Mouse (Mus musculus) induced T-regulatory cell, adult 2 months (primary cell): ENCODE results near the gene OR5BS1P.
"Not testable (repeated sequence)": the region's sequence is repeated elsewhere in the genome, so short reads cannot be mapped to it uniquely, and the experiment has no call there.

ENCODE experiments used
- DNase-seq: peaks from one replicate; pipeline ENCODE4 v3.0.0-alpha.2; 2012; ENCODE audit warnings: low read depth

Gene OR5BS1P

DNA sequence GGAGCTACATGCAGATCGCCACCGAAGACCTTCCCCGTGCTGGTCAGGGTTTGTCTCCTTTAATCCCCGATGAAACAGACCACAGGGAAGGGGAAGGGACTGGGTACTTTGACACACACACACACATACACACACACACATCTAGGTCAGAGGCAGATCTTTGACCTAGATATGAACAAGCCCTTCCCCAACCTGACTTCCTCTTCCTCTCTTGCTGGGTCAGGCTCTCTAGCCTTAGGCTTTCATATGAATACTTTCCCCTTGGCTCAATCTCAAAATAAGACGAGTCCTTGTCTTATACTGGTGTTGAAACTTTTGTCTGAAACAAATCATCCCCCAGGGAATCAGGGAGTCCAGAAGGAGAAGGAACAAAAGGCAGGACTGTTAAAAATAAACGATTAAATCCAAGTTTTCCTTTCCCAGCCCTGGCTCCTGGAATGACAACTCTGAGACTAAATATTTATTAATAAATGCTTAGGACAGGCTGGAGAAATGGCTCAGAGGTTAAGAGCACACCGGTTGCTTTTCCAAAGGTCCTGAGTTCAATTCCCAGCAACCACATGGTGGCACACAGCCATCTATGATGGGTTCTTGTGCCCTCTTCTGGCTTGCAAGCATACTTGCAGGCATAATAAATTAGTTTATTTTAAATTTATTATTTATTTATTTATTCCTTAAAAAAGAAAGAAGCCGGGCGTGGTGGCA lies 36.7 kb downstream of the OR5BS1P start:
- DNase-seq: peak; percentile 35

DNA sequence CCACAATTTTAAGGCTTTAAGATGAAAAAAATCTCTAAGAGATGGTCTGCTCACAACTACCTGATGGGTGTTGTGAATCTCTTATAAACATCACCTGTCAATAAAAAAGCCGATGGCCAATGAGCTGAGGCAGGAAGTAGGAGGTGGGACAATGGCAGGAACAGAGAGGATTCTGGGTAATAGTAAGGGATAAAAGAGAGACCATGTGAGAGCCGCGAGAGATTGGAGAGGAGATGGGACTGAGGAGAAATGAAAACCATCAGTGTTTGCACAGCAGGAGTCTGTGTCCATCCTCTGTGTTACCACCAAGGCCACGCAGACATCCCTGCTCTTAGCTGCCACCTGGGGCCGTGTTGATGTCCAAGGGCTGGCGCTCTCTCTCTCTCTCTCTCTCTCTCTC lies 37.6 kb downstream of the OR5BS1P start:
- DNase-seq: no peak

DNA sequence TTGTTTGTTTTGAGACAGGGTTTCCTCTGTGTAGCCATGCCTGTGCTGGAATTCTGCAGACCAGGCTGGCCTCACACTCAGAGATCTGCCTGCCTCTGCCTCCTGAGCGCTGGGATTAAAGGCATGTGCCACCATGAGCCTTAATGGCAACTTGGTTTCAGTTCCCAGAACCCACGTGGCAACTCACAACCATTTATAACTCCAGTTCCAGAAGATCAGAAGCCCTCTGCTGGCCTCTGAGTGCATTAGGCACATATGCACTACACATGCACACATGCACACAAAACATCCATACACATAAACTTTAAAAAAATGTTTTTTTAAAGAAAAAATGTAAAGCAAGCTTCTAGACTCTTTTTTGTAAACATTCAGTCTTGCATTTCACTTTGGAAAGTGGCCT lies 39.7 kb downstream of the OR5BS1P start:
- DNase-seq: no peak

DNA sequence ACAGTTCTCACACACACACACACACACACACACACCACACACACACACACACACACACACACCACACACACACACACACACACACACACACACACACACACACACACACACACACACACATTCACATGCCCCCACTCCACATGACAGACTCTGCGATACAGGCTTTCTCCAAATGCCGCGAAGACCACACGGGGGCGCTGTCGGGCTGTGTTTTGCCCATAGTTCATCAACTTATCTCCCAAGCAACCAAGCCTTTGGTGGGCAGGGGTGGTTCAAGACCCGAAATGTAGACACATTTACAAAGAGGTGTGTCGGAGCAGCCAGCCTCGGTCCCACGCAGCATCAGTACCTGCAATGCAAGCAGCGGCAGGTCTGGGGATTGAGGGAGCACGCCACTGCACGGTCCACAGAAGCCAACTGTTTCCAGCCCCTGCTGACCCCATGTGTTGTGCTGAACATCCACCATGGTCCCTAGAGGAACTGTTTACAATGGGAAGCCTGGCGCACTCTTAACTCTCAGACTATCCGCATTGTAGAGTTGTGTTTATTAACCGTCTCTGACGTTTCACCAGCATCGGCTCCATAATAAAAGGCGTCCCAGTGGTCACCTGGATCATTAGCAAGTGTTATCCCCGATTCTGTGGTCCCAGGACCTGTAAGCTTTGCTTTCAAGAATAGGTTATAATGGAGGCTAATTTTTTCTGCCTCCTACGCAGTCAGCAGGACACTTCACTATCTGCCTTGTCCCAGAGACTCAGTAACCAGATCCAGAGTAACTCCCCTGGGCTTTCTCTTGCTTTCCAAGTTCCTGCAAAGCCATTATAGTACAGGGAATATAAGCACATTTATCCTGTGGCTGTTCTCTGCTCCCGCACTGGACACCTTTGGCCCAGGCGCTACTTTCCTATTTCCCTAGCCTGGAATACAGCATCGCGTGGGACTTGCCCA lies 41.0 kb downstream of the OR5BS1P start:
- peak; percentile 93 for DNase-seq

DNA sequence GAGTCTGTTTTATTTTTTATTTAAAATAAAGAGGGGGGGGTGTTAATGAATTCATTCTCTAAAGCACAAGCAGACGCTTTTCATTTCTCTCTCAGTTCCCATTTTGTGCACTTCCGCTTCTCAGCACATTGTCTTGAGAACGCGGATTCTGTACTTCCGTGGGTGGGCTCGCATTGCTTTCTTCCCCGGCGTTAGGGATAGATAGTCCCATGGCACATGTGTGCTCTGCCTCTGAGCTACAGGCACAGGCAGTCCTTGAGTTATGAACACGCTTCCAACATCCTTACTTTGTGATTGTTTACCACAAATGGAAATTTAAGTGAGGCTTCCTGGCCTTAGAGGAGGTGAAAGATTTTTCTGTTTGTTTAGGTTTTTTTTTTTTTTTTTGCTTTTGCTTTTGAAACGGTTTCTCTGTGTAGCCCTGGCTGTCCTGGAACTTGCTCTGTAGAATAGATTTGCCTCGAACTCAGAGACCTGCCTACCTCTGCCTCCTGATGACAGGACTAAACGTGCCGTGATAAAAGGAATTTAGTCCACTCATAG lies 41.8 kb downstream of the OR5BS1P start:
- DNase-seq: peak; percentile 72

DNA sequence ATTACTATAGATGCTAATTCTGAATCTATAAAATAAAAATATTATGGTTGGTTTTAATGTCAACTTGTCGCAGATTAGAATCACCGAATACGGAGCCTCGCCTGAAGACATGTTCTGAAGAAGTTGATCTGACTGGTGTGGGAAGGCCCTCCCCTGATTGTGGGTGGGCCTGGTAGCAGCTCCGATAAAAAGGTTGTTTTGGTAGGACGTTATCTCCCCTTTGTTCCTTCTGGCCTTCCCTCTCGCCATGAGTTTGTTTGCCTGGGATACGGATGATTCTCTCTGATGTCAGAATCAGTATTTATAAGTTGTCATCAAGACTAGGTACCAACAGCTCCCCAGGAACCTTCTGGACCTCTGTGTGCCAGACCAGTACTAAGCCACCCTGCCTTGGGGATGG lies 42.5 kb downstream of the OR5BS1P start:
- no peak for DNase-seq

DNA sequence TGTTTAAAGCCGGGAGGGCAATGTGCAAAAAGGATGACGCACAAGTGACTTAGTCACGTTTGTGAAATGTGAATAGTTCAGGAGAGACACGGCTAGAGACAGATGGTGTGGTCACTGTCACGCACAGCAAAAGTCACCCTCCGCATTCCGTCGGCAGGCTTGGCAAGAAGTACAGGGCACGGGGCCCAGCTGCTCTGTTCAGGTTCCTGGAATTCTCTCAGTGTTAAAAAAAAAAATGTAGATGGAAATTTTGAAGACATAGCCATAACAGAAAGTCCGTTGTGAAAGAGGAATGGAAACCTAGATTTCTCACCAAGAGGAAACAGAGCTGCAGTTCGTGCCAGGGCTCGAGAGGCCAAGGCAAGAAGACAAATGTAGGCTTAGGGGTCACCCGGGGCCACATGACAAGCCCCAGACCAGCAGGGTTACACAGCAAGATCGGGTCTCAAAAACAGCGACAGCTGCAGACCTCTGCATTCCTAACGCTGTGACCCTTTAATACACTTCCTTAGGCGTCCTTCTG lies 43.2 kb downstream of the OR5BS1P start:
- DNase-seq: peak; percentile 49

DNA sequence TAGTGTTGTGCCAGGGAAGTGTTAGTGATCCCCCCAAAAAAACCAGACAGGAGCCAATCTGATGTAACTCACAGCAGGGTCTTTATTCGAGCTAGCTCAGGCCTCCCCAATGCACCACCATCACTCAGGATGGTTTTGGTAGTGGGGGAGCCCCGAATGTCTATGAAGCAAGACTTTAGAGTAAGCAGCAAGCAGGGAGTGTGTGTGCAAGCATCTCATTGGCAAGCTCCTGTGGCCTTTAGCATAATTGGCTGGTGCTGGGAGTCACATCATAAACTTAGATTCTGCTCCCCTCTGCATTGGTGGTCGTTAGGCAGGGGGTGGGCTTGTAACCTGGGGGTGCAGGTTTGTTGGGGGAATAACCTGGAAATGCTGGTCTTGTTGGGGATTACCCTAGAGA lies 44.0 kb downstream of the OR5BS1P start:
- DNase-seq: peak; percentile 58

DNA sequence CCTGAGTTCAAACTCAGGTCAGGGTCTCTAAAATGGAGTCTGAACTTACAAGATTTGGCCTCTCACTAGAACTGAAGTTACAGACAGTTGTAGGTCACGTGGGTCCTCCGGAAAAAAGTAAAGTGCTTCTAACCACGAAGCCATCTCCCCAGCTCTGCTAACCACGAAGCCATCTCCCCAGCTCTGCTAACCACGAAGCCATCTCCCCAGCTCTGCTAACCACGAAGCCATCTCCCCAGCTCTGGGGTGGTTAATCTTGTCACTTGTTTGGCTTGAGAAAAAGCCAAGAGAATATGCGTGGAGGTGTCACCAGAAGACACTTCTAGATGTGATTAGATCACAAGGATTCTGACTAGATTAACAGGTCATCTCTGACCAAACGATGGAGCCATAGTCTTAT lies 44.5 kb downstream of the OR5BS1P start:
- DNase-seq: peak; percentile 82

DNA sequence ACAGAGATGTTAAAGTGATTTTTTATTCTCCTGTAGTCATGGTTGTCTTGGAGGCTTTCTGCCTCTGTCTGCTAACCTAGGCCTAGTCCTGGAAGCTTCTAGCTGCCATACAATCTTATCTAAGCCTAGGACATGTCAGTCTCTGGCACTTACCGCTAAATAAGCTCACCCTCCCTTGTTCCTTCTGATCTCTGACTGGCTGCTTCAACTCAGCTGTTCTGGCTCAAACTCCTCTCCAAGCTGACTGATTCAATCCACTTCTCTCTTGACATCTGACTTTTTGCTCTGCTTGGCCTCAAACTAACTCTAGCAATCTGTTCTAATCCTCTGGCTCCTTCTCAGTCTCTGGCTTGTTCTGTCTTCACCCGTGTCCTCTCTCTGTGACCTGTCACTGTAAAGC lies 45.1 kb downstream of the OR5BS1P start:
- DNase-seq: not testable (repeated sequence)

DNA sequence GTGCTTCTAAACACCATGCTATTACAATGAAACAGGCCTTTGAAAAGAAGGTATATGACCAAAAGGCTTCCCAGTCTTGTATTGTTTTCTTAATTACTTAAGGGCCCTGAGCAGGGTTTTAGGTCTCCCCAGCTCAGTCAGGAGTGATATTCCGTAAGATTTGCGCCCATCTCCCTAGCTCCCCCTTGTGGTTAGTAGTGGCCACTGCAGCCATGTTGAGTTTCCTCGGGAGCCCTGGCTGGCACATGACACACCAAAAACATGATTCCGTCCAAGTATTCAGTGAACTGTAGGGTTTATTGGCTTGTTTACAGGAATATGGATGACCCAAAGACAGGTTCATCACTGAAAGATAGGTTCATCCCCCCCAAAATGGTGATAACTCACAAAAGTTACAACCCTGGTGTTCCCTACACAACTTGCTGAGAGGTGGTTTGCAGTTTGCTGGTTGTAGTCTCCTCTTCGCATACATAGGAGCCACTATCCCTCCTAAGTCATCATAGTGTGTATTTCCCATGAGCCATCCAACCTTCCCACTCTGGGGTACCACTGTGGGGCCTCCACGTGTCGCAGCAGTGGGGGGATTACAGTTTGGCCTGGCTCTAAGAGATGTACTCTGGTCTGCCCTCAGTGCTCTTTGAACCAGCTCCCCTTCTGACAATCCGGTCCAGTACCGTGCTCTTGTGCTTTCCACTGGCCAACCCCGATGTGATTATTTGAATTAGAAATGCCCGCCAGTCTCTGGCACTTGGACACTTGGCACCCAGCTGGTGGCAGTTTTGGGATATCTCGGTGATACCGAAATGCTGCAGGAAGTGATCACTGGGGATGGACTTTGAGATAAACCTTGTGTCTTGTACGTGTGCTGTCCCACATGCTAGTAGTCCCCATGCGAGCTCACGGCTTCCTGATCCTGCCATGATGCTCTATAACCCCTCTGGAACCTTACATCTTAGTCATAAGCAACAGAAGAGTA lies 48.0 kb downstream of the OR5BS1P start:
- peak; percentile 82 for DNase-seq

DNA sequence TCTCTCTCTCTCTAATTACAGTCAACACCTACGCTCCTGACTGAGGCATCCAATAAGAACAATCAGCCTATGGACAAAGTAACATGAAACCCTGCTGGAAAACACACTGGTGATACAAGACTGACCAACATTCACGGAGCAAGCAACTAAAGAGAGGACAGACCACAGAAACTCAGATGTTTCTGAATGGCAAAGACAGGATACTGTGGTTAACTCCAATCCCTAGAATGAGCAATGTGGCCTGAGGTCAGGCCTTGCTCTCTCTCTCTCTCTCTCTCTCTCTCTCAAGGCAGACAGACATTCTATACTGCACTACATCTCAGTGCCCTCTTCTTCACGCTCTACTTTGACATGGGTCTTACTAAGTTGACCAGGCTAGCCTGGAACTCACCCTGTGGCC lies 51.5 kb downstream of the OR5BS1P start:
- DNase-seq: no peak

DNA sequence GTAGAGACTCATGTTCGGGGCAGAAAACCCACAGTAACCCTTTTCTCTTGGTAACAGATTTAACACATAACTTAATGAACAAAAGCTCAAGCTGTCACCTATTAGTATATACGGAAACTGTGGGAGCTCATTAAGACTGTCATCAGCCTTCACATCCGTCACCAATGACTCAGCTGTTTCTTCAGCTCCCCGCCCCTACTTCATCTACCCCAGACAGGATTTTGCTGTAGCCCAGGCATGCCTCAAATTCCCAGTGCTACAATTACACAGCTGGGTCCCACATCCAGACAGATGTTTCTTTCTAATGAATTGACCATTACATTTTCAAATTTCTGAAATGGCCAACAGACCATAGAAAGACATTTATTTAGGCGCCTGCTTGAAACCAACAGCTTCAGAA lies 56.4 kb downstream of the OR5BS1P start:
- DNase-seq: no peak

DNA sequence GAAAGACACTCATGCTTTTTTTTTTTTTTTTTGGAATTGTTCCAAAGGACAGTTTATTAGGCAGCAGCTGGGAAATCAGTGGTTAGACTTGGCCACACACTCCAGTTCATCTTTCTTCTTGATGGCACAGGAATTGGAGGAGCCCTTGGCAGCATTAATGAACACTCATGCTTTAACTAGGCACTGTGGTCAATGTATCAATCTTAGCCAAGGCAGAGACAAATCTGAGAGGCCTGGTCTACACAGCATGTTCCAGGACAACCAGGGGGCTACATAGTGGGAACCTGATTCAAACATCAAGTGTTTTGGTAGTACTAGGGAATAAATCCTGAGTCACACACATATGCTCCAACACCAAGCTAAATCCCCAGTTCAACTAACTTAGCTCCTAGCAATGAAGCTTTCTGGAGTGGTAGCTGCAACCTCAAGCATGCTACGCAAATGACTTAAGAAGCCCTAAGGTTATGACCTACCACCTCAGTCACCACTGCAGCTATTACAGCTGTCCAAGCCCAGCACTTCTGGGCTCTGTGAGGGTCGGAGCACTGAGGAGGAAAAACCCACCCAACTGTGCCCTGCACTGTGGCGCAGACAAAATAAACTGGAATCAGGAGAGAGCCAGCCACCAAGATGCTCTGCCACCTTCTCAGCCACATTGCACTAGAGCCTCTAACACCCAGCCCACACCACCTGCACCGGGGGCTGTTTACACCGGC lies 57.5 kb downstream of the OR5BS1P start:
- DNase-seq: no peak

DNA sequence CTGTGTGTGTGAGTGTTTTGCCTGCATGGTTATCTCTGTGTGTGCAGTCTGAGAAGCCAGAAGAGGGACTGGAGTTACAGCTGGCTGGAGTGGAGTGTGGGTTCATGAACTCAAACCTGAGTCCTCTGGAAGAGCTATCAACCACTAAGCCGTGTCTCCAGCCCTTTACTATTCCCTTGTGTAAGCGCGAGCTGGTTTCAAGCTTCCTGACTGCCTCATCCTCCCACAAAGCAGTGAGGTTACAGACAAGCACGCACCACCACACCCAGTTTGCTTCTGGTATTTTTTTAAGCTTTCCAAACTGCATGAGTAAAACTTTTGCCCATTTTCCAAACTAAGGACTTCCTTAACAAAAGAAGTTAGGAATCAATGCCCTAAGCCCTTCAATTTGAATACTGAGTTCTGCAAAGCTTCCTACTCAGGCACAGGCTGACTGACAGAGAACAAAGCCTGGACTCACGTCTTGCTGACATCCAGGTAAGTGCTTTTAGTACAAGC lies 58.4 kb downstream of the OR5BS1P start:
- no peak for DNase-seq
